Mouse (Mus musculus) hematopoietic stem cell, adult 5-6 weeks (primary cell): ENCODE measurements around the gene Thap2. TPM values are rescaled to one million over a fixed set of nuclear protein-coding genes. Genes with fewer than 3 reads are reported as not detected.

ENCODE experiments used
- ATAC-seq, 2 experiments: fragments of 125-278 bp in 1 of 2; replicated peaks in 1 of 2; 2 replicates each; pipeline ENCODE4 v1.8.0; 2016 to 2017; ENCODE audit warnings: inconsistent platforms in 2 of 2, mild to moderate bottlenecking in 2 of 2, moderate number of reproducible peaks in 2 of 2, low read depth in 1 of 2, moderate TSS enrichment in 1 of 2; ENCODE audit not compliant: low FRiP score in 2 of 2, poor library complexity in 2 of 2, severe bottlenecking in 2 of 2, insufficient read depth in 1 of 2, low TSS enrichment in 1 of 2
- total RNA-seq: library from RNA; stranded (forward); fragments of 172-1452, 232-1000 nt; gene quantifications from 2 replicates; pipeline ENCODE4 v1.2.3, GENCODE M21; 2017

The Thap2 gene
- total RNA-seq, 1 experiment from 2014 or later = 12.3 TPM

GRCm38 (mm10) chr10:115323295-115323694 lies 60.9 kb downstream of the Thap2 start:
- peak; percentile 57 to 73; a peak in 2 of 4 replicates for ATAC-seq

- peak; percentile 57 to 70 for ATAC-seq
Observed at GRCm38 (mm10) chr10:115321317-115322035, 62.8 kb downstream of the Thap2 start.

Other genes starting within 250 kb of the Thap2 start
- not detected in 2 replicates for gene Tph2, start 199.4 kb downstream of the Thap2 start, total RNA-seq
- 39.6 and 43.7 TPM in 2 replicates for gene Tbc1d15, start 133.0 kb downstream of the Thap2 start, total RNA-seq
- 40.4 and 56.3 TPM in 2 replicates for gene Rab21, start 68.8 kb downstream of the Thap2 start, total RNA-seq
- gene Tmem19, start 21.9 kb downstream of the Thap2 start, total RNA-seq = 13.1 and 19.0 TPM in 2 replicates
- 31.4 and 54.0 TPM in 2 replicates for gene Zfc3h1, start 516 bp upstream of the Thap2 start, total RNA-seq
- not detected in 2 replicates for gene A930009A15Rik, start 185.5 kb upstream of the Thap2 start, total RNA-seq
- gene Lgr5, start 203.3 kb upstream of the Thap2 start, total RNA-seq = 0.35 and 0.81 TPM in 2 replicates